Mouse (Mus musculus): ENCODE measurements around the gene Irak1bp1.
A peak's percentile ranks its signal among the peaks of the same experiment; 100 is the strongest.

The Irak1bp1 gene

DNA sequence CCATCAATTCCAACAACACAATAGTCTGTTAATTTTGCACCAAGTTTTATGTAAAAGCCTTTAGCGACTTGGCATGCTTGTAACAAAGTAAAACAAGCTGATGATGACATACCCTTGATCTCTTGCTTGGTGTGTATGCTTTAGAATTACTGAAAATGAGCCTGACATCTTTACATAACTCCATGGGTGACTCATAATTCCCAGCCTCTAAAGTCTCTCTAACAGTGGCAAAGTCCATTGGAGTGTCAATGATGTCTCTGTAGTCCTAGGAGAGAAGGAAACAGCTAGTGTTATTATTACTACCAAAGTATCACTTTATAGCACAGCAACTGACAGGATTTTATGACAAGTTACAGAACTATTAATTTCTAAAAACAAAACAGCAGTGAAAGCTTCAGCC lies 47.7 kb downstream of the Irak1bp1 start:
- no peak for DNase-seq (ENCODE audit: low spot score)

DNA sequence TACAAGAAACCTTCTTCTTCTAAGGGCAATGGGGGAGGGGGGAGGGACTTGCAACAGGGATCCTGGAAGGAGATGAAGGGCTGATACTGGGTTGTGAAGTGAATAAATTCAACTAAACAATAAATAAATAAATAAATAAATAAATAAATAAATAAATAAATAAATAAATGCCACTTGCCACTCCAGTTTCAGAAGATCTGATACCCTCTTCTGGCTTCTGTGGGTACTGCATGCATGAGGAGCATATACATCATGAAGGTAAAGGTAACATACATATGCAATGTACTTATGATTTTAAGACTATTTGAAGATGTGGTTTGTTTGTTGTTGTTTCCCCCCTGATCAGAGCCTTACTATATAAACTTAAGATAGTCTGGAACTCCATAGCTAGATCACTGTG lies 54.8 kb downstream of the Irak1bp1 start:
- DNase-seq (ENCODE audit: low spot score), result peak; percentile 8

DNA sequence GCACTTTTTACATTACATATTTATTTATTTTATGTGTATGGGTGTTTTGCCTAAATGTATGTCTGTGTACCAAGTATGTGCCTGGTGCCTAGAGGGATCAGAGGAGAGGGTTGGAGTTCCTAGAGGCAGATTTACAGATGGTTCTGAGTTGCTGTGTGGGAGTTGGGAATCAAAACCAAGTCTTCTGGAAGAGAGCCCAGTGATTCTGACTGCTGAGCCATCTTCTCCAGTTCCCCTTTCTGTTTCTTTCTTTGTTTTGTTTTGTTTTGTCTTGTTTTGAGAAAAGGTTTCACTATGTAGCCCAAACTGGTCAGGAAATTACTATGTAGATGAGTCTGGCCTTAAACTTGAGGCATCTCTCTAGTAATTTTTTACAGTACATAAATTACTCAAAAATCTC lies 59.3 kb downstream of the Irak1bp1 start:
- DNase-seq (ENCODE audit: low spot score), result no peak

All from c-Kit-positive CD71-positive TER-119-positive erythroid progenitor cells, embryonic 14.5 days (primary cell).